Mouse (Mus musculus): ENCODE data around the gene Nod1. TPM values are rescaled to one million over a fixed set of nuclear protein-coding genes. Genes with fewer than 3 reads are reported as not detected.

Gene Nod1
- total RNA-seq (2017): 3.2 and 3.5 TPM in 2 replicates

DNA sequence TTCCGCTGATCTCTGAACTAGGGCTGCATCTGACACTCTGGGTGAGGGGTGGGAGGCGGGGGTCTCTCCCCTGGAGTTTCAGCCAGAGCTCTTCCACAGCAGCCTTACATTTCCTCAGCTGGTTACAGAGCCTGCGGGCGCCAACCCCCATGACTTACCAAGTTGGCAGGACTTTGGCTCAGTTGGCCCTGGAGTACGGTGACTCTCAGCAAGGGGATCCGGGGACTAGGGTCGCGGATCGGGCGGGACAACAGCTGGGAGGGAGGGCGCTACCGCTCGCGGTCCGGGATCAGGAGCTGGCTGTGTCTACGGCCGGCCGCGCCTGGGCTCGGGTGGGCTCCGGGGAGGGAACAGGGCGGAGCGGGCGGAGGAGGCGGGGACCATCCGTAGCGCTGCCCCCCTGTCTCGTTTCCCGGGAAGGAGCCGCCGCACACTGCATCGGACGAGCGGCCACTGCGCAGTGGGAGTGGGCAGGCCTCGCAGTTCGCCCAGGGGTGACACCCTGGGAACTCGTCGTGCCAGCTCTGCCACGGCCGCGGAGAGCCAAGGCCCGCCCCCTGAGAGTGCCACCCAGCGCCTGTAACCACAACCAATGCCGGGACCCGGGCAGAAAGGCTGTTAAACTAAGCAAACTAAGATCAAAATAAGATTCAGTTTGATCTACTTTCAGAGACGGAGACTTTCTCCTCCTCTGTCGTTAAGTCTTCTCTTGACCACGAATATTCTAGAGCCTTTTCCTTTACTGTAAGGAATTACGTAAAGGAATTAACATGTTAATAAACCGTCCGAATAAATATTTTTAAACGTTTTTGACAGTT, at the start of gene Nod1:
Gene Nod1 (minus strand): TSS at position 502 of the 818 bp plus-strand sequence.
- ATAC-seq (replicated peaks; ENCODE audit: low read depth, poor library complexity, severe bottlenecking): peak; percentile 89

GRCm38 (mm10) chr6:55021806-55022205, 49.4 kb upstream of the Nod1 start:
- no peak for ATAC-seq (replicated peaks; ENCODE audit: low read depth, poor library complexity, severe bottlenecking)

DNA sequence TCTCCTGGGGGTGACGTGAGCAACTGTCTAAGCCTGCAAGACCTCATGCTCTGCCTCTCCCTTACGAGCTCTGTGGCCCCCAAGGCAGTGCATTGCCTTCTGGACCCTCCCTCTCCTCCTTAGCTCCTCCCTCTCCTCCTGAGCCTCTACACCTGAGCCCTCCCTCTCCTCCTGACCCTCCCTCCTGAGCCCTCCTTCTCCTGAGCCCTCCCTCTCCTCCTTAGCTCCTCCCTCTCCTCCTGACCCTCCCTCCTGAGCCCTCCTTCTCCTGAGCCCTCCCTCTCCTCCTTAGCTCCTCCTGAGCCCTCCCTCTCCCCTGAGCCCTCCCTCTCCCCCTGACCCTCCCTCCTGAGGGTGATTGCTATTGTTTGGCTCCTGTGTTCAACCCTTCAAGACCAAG, 46.0 kb upstream of the Nod1 start:
- ATAC-seq (replicated peaks; ENCODE audit: low read depth, poor library complexity, severe bottlenecking): no peak

DNA sequence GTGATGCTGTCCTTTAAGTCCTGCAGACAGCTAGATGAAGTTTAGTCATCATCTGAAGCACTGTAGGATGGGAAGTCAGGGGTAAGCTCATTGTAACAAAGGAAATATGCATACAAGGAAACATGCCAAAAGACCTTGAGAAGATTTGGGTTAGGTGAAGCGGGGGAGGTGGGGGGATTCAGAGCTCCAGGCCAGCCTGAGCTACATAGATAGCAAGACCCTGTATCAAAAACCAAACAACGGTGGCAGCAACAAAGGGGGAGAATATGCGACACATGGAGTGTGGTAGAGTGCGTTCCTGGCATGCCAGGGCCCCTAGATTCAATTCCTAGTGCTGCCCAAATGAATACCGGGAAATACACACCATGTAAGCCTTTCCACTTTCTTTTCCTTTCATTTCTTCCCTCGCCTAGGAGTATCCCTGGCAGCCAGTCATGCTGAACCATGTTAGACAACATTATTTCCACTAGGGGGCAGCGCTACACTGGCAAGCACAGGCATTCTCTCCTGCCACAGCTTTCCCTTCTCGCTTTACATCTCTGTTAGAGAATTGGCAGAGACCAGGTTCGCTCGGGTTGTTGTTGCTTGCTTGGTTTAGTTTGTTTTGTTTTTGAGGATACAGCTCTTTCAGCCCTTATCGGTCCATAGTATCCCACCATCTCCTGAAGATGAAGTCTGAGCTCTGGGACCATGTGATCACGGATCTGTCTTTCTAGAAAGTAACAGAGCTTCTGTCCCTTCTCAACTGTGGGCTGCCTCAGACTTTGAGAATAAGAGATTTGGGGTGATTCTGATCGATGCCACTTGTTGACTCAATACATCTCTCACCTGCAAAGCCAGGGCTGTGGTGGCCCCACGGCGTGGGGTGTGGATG, 44.5 kb upstream of the Nod1 start:
- peak; percentile 72 for ATAC-seq (replicated peaks; ENCODE audit: low read depth, poor library complexity, severe bottlenecking)

DNA sequence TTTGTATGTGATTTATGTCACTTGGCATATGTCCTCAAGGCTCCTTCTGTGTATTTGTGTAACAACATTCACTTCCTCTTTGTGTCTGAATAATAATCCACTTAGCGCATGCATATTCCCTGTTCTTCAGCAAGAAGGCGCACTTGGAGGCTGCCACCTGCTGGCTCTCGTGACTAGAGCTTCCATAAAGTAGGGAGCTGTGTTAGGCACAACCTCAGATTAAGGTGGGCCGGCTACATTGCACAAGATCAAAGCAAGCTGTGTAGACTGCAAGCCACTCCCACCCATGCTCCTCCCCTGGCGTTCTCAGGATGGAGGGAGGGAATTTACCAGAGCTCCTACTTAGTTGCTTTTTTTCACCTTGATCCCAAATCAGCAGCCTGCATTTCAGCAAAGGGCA, 43.8 kb upstream of the Nod1 start:
- ATAC-seq (replicated peaks; ENCODE audit: low read depth, poor library complexity, severe bottlenecking): peak; percentile 80

DNA sequence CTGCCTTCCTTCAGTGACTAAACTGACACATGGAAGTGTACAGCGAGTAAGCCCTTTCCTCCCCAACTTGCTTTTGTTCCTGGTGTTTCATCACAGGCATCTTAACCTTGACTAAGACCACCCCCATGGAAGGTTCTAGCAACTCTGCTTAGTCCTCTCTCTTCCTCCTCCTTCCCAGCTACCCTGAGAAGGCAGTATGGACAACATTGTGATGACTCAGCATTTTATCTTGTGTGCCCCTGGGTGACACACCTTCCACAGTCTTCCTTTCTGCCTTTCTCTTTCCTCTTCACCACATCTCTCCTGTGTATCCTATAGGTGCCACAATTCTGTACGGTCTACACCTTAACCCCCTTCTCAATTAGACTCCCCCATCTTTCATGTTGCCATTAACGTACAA, 41.8 kb upstream of the Nod1 start:
- ATAC-seq (replicated peaks; ENCODE audit: low read depth, poor library complexity, severe bottlenecking): no peak

DNA sequence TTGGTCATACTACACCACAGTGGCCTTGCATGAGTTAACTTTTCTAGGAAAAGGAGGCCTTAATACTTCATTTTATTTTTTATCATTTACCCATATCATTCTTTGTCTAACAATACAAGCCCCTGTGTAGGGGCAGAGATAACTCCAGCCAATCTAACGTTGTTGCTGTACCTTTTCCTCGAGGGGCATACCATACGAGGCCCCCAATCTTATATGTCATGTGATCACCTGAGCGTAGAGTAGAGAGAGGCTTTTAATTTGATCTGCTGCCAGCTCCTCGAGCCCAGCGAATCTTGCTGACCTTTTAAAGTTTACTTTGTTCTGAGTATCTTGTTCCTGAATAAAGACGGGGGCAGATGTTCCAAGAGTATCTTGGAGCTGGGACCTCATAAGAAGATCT, 40.1 kb upstream of the Nod1 start:
- ATAC-seq (replicated peaks; ENCODE audit: low read depth, poor library complexity, severe bottlenecking): no peak

- no peak for ATAC-seq (replicated peaks; ENCODE audit: low read depth, poor library complexity, severe bottlenecking)
These were observed 38.1 kb upstream of the Nod1 start for GRCm38 (mm10) chr6:55010330-55011091.

DNA sequence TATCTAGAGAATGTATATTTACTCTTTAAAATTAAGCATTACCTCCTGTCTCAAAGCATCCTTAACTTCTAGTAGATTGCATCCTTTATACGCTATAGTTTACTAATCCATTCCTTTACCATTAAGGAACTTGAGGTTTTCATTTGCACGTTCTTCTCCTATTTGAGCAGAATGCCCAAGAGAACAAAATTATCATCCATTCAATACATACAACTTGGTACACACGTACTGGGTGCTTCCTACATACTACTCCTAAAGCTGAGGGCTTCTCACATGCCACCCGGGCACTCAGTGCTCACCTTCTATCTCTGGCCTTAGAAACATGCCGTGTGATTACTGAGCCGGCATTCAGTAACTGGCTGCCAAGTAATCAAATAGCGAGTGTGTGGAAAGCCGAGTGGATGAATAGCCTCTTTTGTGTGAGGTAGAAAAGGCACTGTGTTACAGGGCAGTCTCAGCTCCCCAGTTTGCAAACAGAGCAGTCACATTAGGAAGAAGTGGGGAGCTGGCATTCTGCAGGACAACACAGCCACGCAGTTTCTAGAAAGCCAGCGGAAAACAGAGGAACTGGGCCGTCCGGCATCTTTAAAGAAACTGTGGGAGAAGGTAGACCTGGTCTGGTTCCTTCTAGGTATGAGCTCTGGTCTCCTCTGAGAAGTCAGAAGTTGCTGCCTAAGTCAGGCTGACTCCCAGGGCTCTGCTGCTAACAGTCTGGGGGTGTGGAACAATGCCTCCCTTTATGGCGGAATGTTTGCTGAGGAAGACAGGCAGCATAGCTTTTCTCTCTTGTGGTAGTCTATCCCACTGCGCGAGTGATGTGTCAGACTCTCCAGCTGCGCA, 37.2 kb upstream of the Nod1 start:
- no peak for ATAC-seq (replicated peaks; ENCODE audit: low read depth, poor library complexity, severe bottlenecking)

DNA sequence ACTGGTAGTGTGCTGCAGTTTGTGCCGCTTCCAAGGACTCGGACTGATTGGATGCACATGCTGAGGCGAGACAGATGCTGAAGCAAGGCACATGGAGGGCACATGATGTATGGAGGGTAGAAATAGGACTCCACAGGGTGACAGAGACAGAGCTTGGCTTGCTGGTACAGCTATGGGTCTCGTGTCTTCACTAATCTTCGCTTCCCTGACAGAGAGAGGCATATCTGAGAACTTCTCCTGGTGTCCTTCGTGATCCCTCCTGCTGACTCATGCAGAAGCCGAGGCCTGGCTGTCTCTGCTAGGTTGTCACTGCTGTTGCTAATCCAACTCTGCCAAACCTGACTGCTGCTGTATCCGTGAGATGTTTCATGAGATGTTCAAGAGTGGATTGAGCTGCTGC, 36.0 kb upstream of the Nod1 start:
- ATAC-seq (replicated peaks; ENCODE audit: low read depth, poor library complexity, severe bottlenecking): no peak

- ATAC-seq (replicated peaks; ENCODE audit: low read depth, poor library complexity, severe bottlenecking): no peak
These were observed 31.1 kb upstream of the Nod1 start for GRCm38 (mm10) chr6:55003559-55003958.

DNA sequence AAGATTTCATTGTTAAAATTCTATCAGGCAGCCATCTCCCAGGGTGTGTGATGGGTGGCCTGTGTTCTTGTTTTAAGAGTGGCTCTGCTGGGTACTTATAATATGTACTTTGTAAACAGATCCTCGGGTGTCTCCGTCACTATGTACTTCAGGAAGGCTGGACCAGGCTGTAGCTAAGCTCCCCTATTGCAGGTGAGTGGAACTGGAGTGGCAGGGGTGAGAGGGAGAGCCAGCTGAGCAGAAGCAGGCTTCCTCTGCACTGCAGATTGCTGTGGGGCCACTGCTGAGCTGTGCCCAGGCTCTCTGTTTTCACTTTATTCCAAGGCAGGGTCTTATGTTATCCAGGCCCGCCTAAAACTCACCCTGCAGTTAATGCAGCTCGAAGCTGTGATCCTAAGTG, 30.0 kb upstream of the Nod1 start:
- no peak for ATAC-seq (replicated peaks; ENCODE audit: low read depth, poor library complexity, severe bottlenecking)

GRCm38 (mm10) chr6:55001320-55001719, 28.9 kb upstream of the Nod1 start:
- ATAC-seq (replicated peaks; ENCODE audit: low read depth, poor library complexity, severe bottlenecking): no peak

DNA sequence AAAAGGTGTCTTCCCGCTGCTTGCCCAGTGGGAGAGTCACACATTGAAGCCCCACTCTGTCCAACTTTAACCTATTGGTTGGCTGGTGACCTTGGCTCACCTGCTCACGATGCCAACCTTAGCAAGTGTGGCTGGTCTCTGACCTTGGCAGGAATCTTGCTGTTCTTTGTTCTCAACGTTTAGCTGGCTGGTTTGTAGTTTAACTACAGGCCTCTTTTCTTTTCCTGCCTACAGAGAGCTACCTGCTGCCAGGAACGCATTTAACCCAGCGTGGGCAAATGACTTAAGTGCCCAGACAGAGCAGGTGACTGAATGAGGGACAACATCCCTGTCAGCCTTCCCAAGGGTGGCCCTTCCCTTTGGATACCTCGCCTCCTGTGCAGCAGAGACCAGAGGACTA, 25.3 kb upstream of the Nod1 start:
- no peak for ATAC-seq (replicated peaks; ENCODE audit: low read depth, poor library complexity, severe bottlenecking)

DNA sequence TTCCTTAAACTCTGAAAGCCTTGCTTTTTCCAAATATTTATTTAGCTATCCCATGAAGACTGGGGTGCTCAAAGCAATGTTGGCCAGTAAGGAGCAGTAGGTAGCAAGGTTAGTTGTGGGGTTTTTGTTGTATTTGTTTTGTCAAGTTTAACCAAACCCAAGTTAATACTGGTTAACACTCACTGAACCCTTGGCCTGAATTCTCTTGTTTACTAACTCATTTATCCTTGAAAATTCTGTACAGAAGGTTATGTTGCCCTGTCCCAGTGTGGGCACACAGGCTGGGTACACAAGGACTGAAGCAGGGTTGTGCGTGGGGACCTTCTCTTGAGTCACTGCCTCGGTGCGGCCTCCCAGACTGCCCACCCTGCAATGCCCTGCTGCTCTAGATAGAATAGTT, 23.9 kb upstream of the Nod1 start:
- ATAC-seq (replicated peaks; ENCODE audit: low read depth, poor library complexity, severe bottlenecking): no peak

DNA sequence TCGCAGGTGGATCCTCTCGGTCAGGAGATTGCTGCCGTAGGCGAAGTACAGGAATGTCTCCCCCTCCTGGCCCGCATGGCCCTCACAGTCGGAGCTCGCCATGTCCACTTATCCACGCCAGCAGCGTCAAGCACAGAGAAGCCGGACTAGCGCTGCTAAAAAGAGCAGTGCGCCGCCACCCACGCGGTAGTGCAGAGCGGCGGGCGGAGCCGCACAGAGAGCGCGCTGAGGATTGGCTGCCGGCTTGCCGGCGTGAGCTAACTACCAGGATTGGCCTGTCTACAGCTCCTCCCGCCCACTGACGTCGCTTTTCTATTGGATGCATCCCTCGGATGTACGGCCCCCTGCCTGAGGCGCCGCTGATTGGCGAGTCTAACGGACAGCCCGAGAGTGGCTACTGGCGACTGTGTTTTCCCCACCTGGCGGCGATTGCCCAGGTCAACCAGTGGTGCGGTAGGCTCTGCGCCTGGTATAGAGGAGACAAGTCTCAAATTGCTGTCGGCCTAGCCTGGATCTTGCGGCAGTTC, 20.4 kb upstream of the Nod1 start, which contains the start of gene Ggct:
Gene Ggct (minus strand): TSS at position 217 of the 527 bp plus-strand sequence.
- peak; percentile 93 for ATAC-seq (replicated peaks; ENCODE audit: low read depth, poor library complexity, severe bottlenecking)

GRCm38 (mm10) chr6:54992141-54992540, 19.7 kb upstream of the Nod1 start:
- 0 out of 2 replicates have a peak, but pooled peaks have one; percentile 5 for ATAC-seq (replicated peaks; ENCODE audit: low read depth, poor library complexity, severe bottlenecking)

DNA sequence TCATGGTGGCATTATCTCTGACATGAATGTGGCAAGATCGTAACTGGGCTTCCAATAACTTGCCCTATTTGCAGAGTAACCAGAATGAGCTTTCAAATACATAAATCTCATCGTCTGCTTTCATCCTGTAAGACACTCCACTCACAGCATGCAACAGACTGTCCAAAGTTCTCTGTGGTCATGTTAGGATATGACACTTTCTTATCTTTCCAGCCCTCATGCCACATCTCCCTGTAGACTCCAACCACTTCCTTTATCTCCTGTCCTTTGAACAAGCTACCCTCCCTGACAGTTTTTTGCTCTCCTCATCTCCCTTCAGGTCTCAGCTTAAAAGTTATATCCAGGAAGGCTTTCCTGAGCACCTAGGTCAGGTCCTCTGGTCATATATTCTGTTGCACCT, 18.8 kb upstream of the Nod1 start:
- ATAC-seq (replicated peaks; ENCODE audit: low read depth, poor library complexity, severe bottlenecking): peak; percentile 69

DNA sequence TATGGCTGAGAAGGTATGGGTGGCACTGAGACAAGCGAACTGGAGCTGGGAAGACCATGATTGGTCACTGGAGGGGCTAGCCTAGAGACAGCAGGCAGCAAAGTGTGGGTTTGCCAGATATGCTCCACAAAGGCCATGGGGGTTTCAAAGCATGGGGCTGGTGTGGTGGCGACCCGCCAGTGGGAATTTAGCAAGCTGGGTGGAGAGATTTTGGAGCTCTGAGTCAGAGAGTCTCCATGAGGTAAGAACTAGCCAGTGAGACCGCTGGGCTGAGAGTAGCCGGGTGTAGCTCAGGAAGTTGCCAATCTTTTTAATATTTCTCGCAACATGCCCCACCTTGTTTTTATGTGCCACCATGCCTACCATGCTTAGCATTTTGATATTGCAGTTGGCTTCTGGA, 15.7 kb upstream of the Nod1 start:
- no peak for ATAC-seq (replicated peaks; ENCODE audit: low read depth, poor library complexity, severe bottlenecking)
